Mouse (Mus musculus): ENCODE measurements around the gene Jade3.

The Jade3 gene

GRCm38 (mm10) chrX:20548011-20548879 is 122.8 kb downstream of the Jade3 start:
- in situ Hi-C loops (cut with MboI, MseI) = no loop called here

DNA sequence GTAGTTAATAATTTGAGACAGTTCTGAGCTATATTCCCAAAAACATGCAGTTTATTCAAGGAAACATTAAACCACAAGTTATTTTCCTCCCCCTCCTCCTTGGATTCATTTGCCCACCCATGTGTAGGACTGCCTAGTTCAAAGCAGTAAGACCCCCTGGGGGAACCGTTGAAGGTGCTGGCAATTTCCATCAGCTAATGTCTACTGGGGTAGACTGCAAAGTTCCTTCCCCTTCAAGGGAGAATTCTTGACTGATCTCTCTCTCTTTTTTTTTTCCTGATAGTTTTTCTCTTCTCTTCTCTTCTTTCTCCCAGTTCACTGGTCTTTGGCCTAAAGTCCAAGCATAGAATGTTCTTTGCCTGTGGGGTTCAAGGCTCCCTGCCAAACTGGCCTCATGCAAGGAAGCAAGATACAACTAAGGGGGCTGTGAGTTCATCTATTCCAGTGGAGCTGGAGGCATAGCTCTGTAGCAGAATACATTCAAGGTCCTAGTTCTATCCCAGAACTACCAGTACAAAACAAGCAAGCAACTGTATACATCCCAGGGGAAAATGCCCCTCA is 123.5 kb downstream of the Jade3 start:
- in situ Hi-C loops (cut with MboI, MseI) = no loop called here

GRCm38 (mm10) chrX:20549532-20549931 is 124.0 kb downstream of the Jade3 start, which contains the start of gene Rgn:
TSS of gene Rgn (plus strand) at chrX:20549787.
- in situ Hi-C loops (cut with MboI, MseI) = no loop called here

- in situ Hi-C loops (cut with MboI, MseI) = loop anchor here (25.0 kb wide), 1 partner anchor 540 kb away; no protein-coding TSS in a partner anchor
Measured at GRCm38 (mm10) chrX:20552199-20552598, 126.7 kb downstream of the Jade3 start.

- in situ Hi-C loops (cut with MboI, MseI) = loop anchor here (25.0 kb wide), 1 partner anchor 550 kb away; no protein-coding TSS in a partner anchor
Measured at GRCm38 (mm10) chrX:20561846-20562245, 136.4 kb downstream of the Jade3 start.

DNA sequence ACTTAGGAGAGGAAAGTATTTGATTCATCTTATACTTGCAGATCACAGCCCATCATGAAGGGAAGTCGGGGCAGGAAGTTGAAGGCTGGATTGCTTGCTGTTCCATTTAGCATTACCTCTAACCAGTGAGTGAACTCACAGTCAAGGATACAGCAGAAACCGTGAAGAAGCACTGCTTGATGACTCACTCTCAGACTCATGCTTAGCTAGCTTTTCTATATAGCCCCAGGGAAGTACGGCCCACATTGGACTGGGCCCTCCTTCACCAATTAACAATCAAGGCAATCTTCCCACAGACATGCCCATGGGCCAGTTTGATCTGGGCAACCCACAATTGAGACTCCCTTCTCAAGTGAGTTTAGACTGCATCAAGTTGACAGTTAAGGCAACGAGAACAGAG is 138.5 kb downstream of the Jade3 start:
- in situ Hi-C loops (cut with MboI, MseI) = loop anchor here (25.0 kb wide), 1 partner anchor 552 kb away; no protein-coding TSS in a partner anchor
